Mouse (Mus musculus): ENCODE measurements at regions not wholly inside any gene's neighbourhood (a gene's known extent, or its start where the extent isn't known, plus 50 kb on each side); places are given as distances from the start of the nearest gene placed in this dataset.
A peak's percentile ranks its signal among the peaks of the same experiment; 100 is the strongest.

DNA sequence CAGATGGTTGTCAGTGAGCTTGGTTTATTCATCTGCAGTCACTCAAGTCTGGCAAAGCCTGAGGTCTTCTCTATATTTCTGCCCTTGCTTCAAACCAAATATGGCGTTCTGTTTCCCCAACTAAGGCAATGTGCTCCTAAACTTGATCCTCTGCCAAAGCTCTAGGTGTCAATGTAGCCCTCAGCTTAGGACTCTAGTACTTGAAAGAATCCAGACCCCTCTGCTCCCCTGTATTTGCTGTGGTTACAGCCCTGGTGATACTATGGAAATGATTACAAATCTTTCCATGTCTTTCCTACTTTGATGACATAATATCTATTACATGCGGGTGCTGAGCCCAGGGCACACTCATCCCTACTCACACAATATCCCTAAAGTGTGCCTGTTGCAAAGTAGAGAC, 672.9 kb upstream of the Tbl1xr1 start:
- H3K9ac ChIP-seq = no peak overlapping the region
- H3K4me1 ChIP-seq (replicated peaks) = no peaks in the 10 kb centered on the region
- 72% methylated on average over 2 of the region's 2 CpGs for WGBS (ENCODE audit: insufficient replicate concordance)
- no peaks in the 10 kb centered on the region for H3K27me3 ChIP-seq
- H3K9me3 ChIP-seq (replicated peaks) = no peaks in the 10 kb centered on the region
- H3K4me2 ChIP-seq = no peak overlapping the region
- H3K27ac ChIP-seq (replicated peaks) = no peak overlapping the region
- H3K36me3 ChIP-seq (replicated peaks) = no peaks in the 10 kb centered on the region
- ATAC-seq (ENCODE audit: insufficient read depth) = no peak
- no peak overlapping the region for H3K4me3 ChIP-seq (replicated peaks)

DNA sequence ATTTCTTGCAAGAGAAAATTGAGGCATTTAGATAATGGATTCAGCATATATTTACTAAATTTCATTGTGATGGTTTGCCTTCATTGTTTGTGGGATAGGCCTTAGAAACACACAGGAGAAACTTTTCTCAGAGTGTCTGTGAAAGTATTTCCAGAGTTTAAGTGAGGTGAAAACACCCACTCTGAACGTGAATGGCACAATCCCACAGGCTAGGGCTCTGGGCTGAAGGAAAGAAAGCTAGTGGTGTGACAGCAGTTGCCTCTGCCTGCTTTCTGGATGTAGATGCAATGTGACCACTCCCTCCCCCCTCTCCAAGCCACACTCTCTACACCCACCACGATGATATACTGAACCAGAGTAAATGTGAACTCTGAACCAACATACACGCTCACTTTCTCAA, 672.4 kb upstream of the Tbl1xr1 start:
- 42% methylated on average over 3 of the region's 3 CpGs for WGBS (ENCODE audit: insufficient replicate concordance)
- no peak for ATAC-seq (ENCODE audit: insufficient read depth)
- no peak overlapping the region for H3K27ac ChIP-seq (replicated peaks)

GRCm38 (mm10) chr3:21407077-21407476, 669.4 kb upstream of the Tbl1xr1 start:
- no peak for ATAC-seq (ENCODE audit: insufficient read depth)
- Histone ChIP-seq H3K27ac (replicated peaks) (no peak overlapping the region), H3K4me3 (replicated peaks) (no peak overlapping the region), H3K36me3 (replicated peaks) (no peaks in the 10 kb centered on the region), H3K9me3 (replicated peaks) (no peaks in the 10 kb centered on the region), H3K4me1 (replicated peaks) (no peaks in the 10 kb centered on the region), H3K27me3 (no peaks in the 10 kb centered on the region), H3K4me2 (no peak overlapping the region), H3K9ac (no peak overlapping the region)
- WGBS (ENCODE audit: insufficient replicate concordance) = 62% methylated on average over 5 of the region's 5 CpGs

More for the DNA sequence above, 672.4 kb upstream of the Tbl1xr1 start:
- no peak overlapping the region for H3K4me3 ChIP-seq (replicated peaks)
- H3K9ac ChIP-seq = no peak overlapping the region
- no peaks in the 10 kb centered on the region for H3K9me3 ChIP-seq (replicated peaks)
- no peak overlapping the region for H3K4me2 ChIP-seq
- H3K36me3 ChIP-seq (replicated peaks) = no peaks in the 10 kb centered on the region
- H3K27me3 ChIP-seq = no peaks in the 10 kb centered on the region
- H3K4me1 ChIP-seq (replicated peaks) = no peaks in the 10 kb centered on the region

DNA sequence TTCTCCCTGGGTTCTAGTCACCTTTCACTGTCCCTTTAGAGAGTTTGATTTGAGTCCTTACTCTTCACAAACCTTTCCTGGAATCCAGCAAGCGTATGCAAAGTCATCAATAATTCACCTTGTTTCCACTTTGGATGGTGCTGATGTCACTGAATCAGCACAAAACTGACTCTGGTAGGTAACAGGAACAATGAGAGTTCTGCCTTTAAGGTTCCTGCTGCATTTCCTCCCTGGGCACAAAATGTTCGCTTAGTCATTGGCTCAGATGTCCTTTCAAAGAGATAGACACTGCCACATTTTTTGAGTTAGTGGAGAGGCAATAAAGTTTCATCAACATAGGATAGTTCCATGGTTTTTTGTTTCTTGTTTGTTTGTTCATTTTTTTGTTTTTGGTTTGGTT, 664.4 kb upstream of the Tbl1xr1 start:
- H3K36me3 ChIP-seq (replicated peaks) = no peaks in the 10 kb centered on the region
- H3K9ac ChIP-seq = no peak overlapping the region
- WGBS (ENCODE audit: insufficient replicate concordance) = 51% methylated on average over 2 of the region's 2 CpGs
- no peak overlapping the region for H3K4me2 ChIP-seq
- no peak overlapping the region for H3K27ac ChIP-seq (replicated peaks)
- H3K9me3 ChIP-seq (replicated peaks) = no peaks in the 10 kb centered on the region
- H3K27me3 ChIP-seq = no peaks in the 10 kb centered on the region
- H3K4me3 ChIP-seq (replicated peaks) = no peak overlapping the region
- H3K4me1 ChIP-seq (replicated peaks) = no peaks in the 10 kb centered on the region
- no peak for ATAC-seq (ENCODE audit: insufficient read depth)

DNA sequence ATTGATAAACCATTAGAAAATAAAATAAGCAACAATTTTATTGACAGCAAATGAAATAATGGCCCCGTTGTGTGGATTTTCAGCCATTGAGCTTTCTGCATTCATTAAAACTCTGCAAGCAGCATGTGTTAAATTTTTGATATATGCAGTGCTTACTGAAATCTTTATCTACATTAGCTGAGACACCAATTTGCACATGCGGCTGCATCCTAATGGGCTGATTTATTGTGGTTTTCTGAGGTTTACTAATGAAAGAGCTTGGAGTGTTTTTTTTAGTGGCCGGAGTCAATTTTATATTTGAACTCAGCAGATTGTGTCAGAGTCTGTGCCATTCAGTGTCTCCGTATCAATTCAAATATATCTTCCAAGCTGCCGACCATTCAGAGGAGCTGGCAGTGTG, 653.3 kb upstream of the Tbl1xr1 start:
- no peak overlapping the region for H3K27ac ChIP-seq (replicated peaks)
- no peaks in the 10 kb centered on the region for H3K9me3 ChIP-seq (replicated peaks)
- H3K27me3 ChIP-seq = no peaks in the 10 kb centered on the region
- H3K4me2 ChIP-seq = no peak overlapping the region
- H3K9ac ChIP-seq = no peak overlapping the region
- no peaks in the 10 kb centered on the region for H3K4me1 ChIP-seq (replicated peaks)
- no peaks in the 10 kb centered on the region for H3K36me3 ChIP-seq (replicated peaks)
- no peak for ATAC-seq (ENCODE audit: insufficient read depth)
- WGBS (ENCODE audit: insufficient replicate concordance) = 67% methylated on average over 5 of the region's 5 CpGs
- no peak overlapping the region for H3K4me3 ChIP-seq (replicated peaks)

DNA sequence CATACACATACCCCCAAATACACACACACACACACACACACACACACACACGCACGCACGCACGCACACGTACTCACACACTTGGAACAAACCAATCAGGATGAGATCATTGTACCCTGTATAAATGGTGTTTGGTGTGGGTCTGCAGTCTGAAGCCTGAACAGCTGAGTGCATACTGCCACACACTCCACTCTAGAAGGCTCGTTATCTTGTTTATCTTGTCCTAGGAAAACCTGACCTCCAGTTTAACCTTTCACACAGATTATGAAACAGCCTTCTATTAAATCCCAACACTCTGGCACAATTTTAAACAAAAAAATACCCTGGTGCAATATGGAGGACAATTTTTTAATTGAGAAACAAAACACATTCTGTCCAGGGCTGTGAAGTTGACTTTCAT, 649.9 kb upstream of the Tbl1xr1 start:
- H3K4me3 ChIP-seq (replicated peaks) = no peak overlapping the region
- no peaks in the 10 kb centered on the region for H3K36me3 ChIP-seq (replicated peaks)
- H3K27me3 ChIP-seq = no peaks in the 10 kb centered on the region
- H3K4me1 ChIP-seq (replicated peaks) = no peaks in the 10 kb centered on the region
- H3K27ac ChIP-seq (replicated peaks) = no peak overlapping the region
- WGBS (ENCODE audit: insufficient replicate concordance) = 70% methylated on average over 6 of the region's 6 CpGs
- no peak overlapping the region for H3K4me2 ChIP-seq
- no peak overlapping the region for H3K9ac ChIP-seq
- peak; percentile 18; the same call in 1 of the 2 replicates for ATAC-seq (ENCODE audit: insufficient read depth)
- H3K9me3 ChIP-seq (replicated peaks) = no peaks in the 10 kb centered on the region

DNA sequence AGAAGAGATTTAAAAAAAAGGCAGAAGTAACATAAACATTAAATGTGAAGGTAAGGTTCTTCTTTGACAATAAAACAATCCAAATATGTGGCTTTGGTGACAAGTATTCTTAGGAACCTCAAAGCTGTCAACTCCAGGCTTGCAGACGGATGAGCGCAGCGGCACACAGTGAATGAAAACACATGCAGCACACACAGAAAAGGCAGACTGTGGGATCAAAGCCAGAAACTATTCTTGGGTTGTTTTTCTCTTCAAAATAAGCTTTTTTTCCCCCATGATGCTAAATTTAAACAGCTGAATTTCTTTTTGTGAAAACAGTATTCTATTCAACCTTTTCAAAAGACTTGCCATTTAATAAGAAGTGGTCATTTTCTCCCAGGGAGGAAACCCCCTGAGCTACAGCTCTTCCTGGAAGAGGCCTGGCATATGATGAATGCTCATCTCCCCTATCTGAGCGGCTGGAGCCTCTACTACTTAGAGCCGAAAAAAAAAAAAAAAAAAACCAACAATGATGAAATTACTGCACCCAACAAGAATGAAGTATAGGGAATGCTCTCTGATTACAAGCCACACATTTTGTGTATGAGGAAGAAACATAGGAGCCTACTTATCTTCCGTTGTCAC, 648.9 kb upstream of the Tbl1xr1 start:
- no peaks in the 10 kb centered on the region for H3K36me3 ChIP-seq (replicated peaks)
- H3K4me1 ChIP-seq (replicated peaks) = no peaks in the 10 kb centered on the region
- no peaks in the 10 kb centered on the region for H3K9me3 ChIP-seq (replicated peaks)
- no peaks in the 10 kb centered on the region for H3K27me3 ChIP-seq
- WGBS (ENCODE audit: insufficient replicate concordance) = 50% methylated on average over 6 of the region's 6 CpGs
- no peak for ATAC-seq (ENCODE audit: insufficient read depth)
- no peak overlapping the region for H3K4me2 ChIP-seq
- H3K9ac ChIP-seq = no peak overlapping the region
- no peak overlapping the region for H3K4me3 ChIP-seq (replicated peaks)
- no peak overlapping the region for H3K27ac ChIP-seq (replicated peaks)

DNA sequence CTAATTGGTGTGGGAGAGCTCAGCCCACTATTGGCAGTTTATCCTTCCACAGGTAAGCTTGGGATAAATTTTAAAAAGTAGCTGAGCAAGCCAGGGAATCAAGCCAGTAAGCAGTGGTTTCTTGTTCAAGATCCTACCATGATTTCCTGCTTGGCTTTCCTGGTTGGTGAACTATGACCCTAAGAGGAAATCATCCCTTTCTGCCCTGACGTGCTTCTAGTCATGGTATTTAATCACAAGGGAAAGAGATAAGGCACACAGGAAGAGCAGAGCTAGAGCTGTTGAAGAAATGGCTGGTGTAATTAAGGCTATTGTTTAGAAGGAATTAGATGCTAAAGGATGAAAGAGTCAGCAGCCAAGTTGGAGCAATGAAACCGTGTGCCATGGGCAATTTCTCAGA, 648.3 kb upstream of the Tbl1xr1 start:
- Histone ChIP-seq H3K4me3 (replicated peaks) (no peak overlapping the region), H3K27me3 (no peaks in the 10 kb centered on the region), H3K9me3 (replicated peaks) (no peaks in the 10 kb centered on the region), H3K27ac (replicated peaks) (no peak overlapping the region), H3K4me1 (replicated peaks) (no peaks in the 10 kb centered on the region), H3K4me2 (no peak overlapping the region), H3K36me3 (replicated peaks) (no peaks in the 10 kb centered on the region), H3K9ac (no peak overlapping the region)
- 9% methylated on average over 2 of the region's 2 CpGs for WGBS (ENCODE audit: insufficient replicate concordance)
- ATAC-seq (ENCODE audit: insufficient read depth) = no peak

DNA sequence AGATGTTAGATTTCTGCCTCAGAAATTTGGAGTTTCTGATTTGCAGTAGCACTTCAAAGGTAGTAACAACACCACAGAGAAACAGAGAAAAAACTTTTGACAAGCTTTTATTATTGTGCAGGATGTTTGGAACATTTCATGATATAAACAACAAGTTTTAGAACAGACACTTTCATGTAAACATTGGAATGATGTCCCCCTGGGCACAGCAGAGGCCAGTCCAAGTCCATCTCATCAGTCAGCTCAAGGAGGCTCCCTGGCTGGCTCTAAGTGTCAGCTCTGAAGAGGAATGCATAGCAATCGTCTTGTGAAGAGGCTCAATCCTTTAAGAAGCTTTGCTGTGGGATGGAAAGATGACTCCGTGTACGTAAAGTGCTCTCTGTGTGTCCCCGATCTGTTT, 612.2 kb upstream of the Tbl1xr1 start:
- Histone ChIP-seq H3K27ac (replicated peaks) (no peak overlapping the region), H3K27me3 (no peaks in the 10 kb centered on the region), H3K9ac (no peak overlapping the region), H3K4me1 (replicated peaks) (no peaks in the 10 kb centered on the region), H3K4me3 (replicated peaks) (no peak overlapping the region), H3K36me3 (replicated peaks) (no peaks in the 10 kb centered on the region), H3K9me3 (replicated peaks) (no peaks in the 10 kb centered on the region), H3K4me2 (no peak overlapping the region)
- 50% methylated on average over 4 of the region's 4 CpGs for WGBS (ENCODE audit: insufficient replicate concordance)
- ATAC-seq (ENCODE audit: insufficient read depth) = no peak

DNA sequence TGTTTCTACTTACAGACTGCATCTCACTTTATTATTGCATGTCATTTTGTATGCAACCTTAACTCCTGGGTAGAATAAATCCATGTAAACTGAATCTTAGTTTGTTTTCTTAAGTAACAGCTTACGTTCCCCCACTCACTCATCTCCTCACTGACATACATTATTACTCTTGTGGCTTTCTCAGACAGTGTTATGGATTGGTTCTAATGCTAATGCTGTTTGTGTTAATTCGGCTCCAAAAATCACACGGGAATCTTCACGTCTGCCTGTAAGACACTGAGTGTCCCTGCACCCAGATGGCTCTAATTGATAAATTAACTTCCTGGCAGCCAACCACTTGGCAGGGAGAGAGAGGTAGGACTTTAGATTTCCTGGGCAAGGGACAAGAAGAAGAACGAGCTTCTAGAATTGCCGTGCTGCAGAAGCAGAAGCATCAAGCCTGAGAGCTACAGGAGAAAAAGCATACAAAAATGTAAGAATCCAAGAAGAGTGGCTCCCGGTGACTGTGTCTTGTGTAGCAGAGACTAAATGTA, 610.3 kb upstream of the Tbl1xr1 start:
- no peak overlapping the region for H3K4me3 ChIP-seq (replicated peaks)
- ATAC-seq (ENCODE audit: insufficient read depth) = no peak
- H3K27ac ChIP-seq (replicated peaks) = no peak overlapping the region
- H3K4me2 ChIP-seq = no peak overlapping the region
- H3K27me3 ChIP-seq = no peaks in the 10 kb centered on the region
- WGBS (ENCODE audit: insufficient replicate concordance) = 41% methylated on average over 7 of the region's 7 CpGs
- no peak overlapping the region for H3K9ac ChIP-seq
- H3K4me1 ChIP-seq (replicated peaks) = no peaks in the 10 kb centered on the region
- H3K36me3 ChIP-seq (replicated peaks) = no peaks in the 10 kb centered on the region
- no peaks in the 10 kb centered on the region for H3K9me3 ChIP-seq (replicated peaks)

GRCm38 (mm10) chr3:21477366-21477765, 599.1 kb upstream of the Tbl1xr1 start:
- H3K9ac ChIP-seq = no peak overlapping the region
- H3K9me3 ChIP-seq (replicated peaks) = no peaks in the 10 kb centered on the region
- H3K27me3 ChIP-seq = no peaks in the 10 kb centered on the region
- H3K4me2 ChIP-seq = no peak overlapping the region
- H3K4me3 ChIP-seq (replicated peaks) = no peak overlapping the region
- no peaks in the 10 kb centered on the region for H3K36me3 ChIP-seq (replicated peaks)
- ATAC-seq (ENCODE audit: insufficient read depth) = no peak
- H3K27ac ChIP-seq (replicated peaks) = no peak overlapping the region
- WGBS (ENCODE audit: insufficient replicate concordance) = 62% methylated on average over 4 of the region's 4 CpGs
- H3K4me1 ChIP-seq (replicated peaks) = no peaks in the 10 kb centered on the region
